Comparison of ENCODE assay signal across 16 mouse cellular contexts in the genomic region with DNA sequence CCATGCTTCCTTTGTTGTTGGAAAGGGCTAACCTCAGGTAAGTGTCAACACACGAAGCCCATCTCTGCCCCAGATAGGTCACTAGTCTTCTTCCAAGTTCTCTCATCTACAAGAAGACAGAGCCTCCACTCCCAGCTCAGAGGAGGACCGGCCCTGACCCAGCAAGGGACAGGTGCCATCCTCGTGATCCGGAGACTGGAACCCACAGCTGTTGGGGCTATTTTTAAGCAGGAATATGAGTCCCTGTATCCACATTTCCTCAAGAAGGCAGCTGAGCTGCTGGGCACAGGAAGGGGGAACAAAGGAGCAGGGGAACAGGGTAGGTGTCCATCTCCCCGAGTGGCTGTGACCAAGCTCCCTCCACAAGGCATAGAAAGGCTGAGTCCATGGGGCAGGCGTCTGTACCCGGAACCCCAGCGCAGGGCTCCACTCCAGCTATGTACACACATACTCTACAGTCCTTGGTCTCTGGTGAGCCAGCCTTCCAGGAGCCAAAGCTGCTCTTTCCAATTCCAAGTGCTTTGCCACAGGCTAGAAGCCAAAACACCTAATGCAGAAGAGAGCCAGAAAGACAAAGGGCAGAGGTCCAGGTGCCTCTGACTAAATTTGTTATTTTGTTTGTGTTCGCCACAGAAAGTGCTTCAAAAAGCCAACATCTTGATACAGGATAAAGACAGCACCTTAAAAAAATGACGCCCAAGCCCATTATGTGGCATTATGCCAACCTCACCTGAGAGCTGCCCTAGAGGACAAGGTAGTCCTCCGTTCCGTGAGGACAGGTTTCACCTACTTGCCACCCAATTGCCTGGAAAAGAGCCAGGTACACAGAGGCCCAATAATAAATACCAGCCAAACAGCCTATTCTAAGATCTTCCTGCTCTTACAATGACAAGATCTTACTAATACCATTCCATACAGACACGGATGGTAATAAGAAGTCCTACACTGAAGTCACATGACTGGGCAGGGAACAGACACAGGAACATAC. TPM values are rescaled to one million over a fixed set of nuclear protein-coding genes. Genes with fewer than 3 reads are reported as not detected.
A peak's percentile ranks its signal among the peaks of the same experiment; 100 is the strongest.
DNase-seq lines count a peak whose midpoint lies in the region; ATAC-seq lines count a peak whose summit lies in the region.
"Had no signal": no experiment of that assay in that cellular context is flagged by ENCODE, and none has a peak within 500 bp of the region (broad histone marks: within the 10 kb centered on the region; RNA-seq: fewer than 3 reads in every experiment).

No protein-coding gene starts in this region.

- H3K4me1 ChIP-seq in kidney, embryonic 15.5 days, result peaks cover 26% of the 10 kb centered on the region
- H3K4me1 ChIP-seq in lung, embryonic 15.5 days, result peaks cover 36% of the 10 kb centered on the region
- no peaks in the 10 kb centered on the region for H3K4me1 ChIP-seq in midbrain, embryonic 11.5 days (ENCODE audit: control insufficient read depth, insufficient read depth, low read length)

- no peak overlapping the region for H3K9ac ChIP-seq in kidney, embryonic 15.5 days
- H3K9ac ChIP-seq in lung, embryonic 15.5 days, result no peak overlapping the region
- H3K9ac ChIP-seq in midbrain, embryonic 11.5 days (ENCODE audit: low read length), result no peak overlapping the region
- H3K9ac ChIP-seq: forebrain, postnatal 0 days; lung, embryonic 14.5 days; midbrain, embryonic 13.5 days had no signal

- no peaks in the 10 kb centered on the region for H3K27me3 ChIP-seq in kidney, embryonic 15.5 days
- H3K27me3 ChIP-seq in lung, embryonic 15.5 days, result no peaks in the 10 kb centered on the region
- H3K27me3 ChIP-seq in midbrain, embryonic 11.5 days (ENCODE audit: control insufficient read depth, insufficient read depth, low read length), result no peaks in the 10 kb centered on the region
- H3K27me3 ChIP-seq: CH12.LX; midbrain, embryonic 13.5 days; Patski had no signal

- H3K9me3 ChIP-seq in kidney, embryonic 15.5 days (replicated peaks), result no peaks in the 10 kb centered on the region
- no peaks in the 10 kb centered on the region for H3K9me3 ChIP-seq in lung, embryonic 15.5 days
- no peaks in the 10 kb centered on the region for H3K9me3 ChIP-seq in midbrain, embryonic 11.5 days (ENCODE audit: control insufficient read depth, low read length)
- H3K9me3 ChIP-seq: midbrain, embryonic 13.5 days had no signal

- no peak for ATAC-seq in kidney, embryonic 15.5 days (replicated peaks; ENCODE audit: low FRiP score)
- ATAC-seq in lung, embryonic 15.5 days (ENCODE audit: borderline replicate concordance, extremely low read depth, low FRiP score, low TSS enrichment), result no peak
- no peak for ATAC-seq in frontal cortex, adult (ENCODE audit: low TSS enrichment)
- ATAC-seq in midbrain, embryonic 11.5 days (ENCODE audit: low FRiP score), result no peak
- ATAC-seq: forebrain, postnatal 0 days; hindbrain, postnatal 0 days; midbrain, embryonic 13.5 days; Patski had no signal

- H3K36me3 ChIP-seq in kidney, embryonic 15.5 days, result no peaks in the 10 kb centered on the region
- no peaks in the 10 kb centered on the region for H3K36me3 ChIP-seq in lung, embryonic 15.5 days
- no peaks in the 10 kb centered on the region for H3K36me3 ChIP-seq in midbrain, embryonic 11.5 days (ENCODE audit: control insufficient read depth, insufficient read depth, low read length)
- H3K36me3 ChIP-seq: midbrain, embryonic 13.5 days had no signal

- H3K27ac ChIP-seq in kidney, embryonic 15.5 days, result no peak overlapping the region
- peak overlapping the region; percentile 70 for H3K27ac ChIP-seq in lung, embryonic 15.5 days
- no peak overlapping the region for H3K27ac ChIP-seq in midbrain, embryonic 11.5 days (ENCODE audit: low read depth, low read length)
- H3K27ac ChIP-seq: hindbrain, postnatal 0 days; midbrain, embryonic 13.5 days had no signal

- no peak overlapping the region for H3K4me2 ChIP-seq in kidney, embryonic 15.5 days
- H3K4me2 ChIP-seq in lung, embryonic 15.5 days, result no peak overlapping the region
- H3K4me2 ChIP-seq in midbrain, embryonic 11.5 days, result no peak overlapping the region
- H3K4me2 ChIP-seq: lung, embryonic 14.5 days; midbrain, embryonic 13.5 days had no signal

- no peak overlapping the region for H3K4me3 ChIP-seq in kidney, embryonic 15.5 days (replicated peaks)
- no peak overlapping the region for H3K4me3 ChIP-seq in lung, embryonic 15.5 days
- no peak overlapping the region for H3K4me3 ChIP-seq in midbrain, embryonic 11.5 days (ENCODE audit: low read depth, low read length)
- H3K4me3 ChIP-seq: midbrain, embryonic 13.5 days had no signal

- peak; percentile 19 to 31 for DNase-seq in kidney, adult 8-10 months
- DNase-seq in cerebellum, adult 11-12 months, result peak; percentile 86
- peak; percentile 88 for DNase-seq in cerebellum, adult 9-11 months
- DNase-seq in adipocyte (ENCODE audit: low spot score), result no peak
- DNase-seq in midbrain, embryonic 11.5 days (ENCODE audit: low spot score, missing footprints), result no peak
- DNase-seq: adrenal gland, postnatal 36 days; forebrain, postnatal 0 days; lung, embryonic 14.5 days; spleen, adult 18-20 months had no signal

- 88% methylated on average over 13 of the region's 13 CpGs for WGBS in kidney, embryonic 15.5 days
- 69% methylated on average over 13 of the region's 13 CpGs for WGBS in lung, embryonic 15.5 days
- WGBS in midbrain, embryonic 11.5 days, result 92% methylated on average over 13 of the region's 13 CpGs

RNA-seq across cellular contexts. Expression of a gene that starts 20.4 kb away (rescaled TPM):
- 9.9 and 10.4 TPM in 2 replicates for polyA plus RNA-seq in kidney, embryonic 15.5 days (2015; fragmentation: Nextera tagmentation; extraction: Ambion mirVana)
- polyA plus RNA-seq in lung, embryonic 15.5 days (2015; fragmentation: Nextera tagmentation; extraction: Ambion mirVana), result 10.6 and 13.4 TPM in 2 replicates
- 4.6 and 5.4 TPM in 2 replicates for polyA plus RNA-seq in midbrain, embryonic 11.5 days (2014; fragmentation: Nextera tagmentation; extraction: Ambion mirVana)

Comparison
In these comparisons a context has a peak if more than half of its experiments do, and no peak if none do; other contexts are left out.
1. DNase-seq: peak in kidney, adult 8-10 months (2 of 2), cerebellum, adult 11-12 months (single experiment) and cerebellum, adult 9-11 months (single experiment); none in adipocyte (single experiment) and midbrain, embryonic 11.5 days (single experiment).